ENCODE assay signal across 8 mouse cellular contexts in genomic region chr4:116876630-116876994, GRCm38 (mm10). TPM values are rescaled to one million over a fixed set of nuclear protein-coding genes. Genes with fewer than 3 reads are reported as not detected.
DNase-seq lines count a peak whose midpoint lies in the region; ATAC-seq lines count a peak whose summit lies in the region.

No protein-coding gene starts in this region.

- no peak overlapping the region for H3K27ac ChIP-seq in brown adipose tissue, adult 24 weeks (replicated peaks; ENCODE audit: low read depth, low read length)
- peak overlapping the region; percentile 87 for H3K27ac ChIP-seq in heart, embryonic 13.5 days (replicated peaks)
- H3K27ac ChIP-seq in lung, embryonic 16.5 days (ENCODE audit: low read length): no peak overlapping the region

- WGBS in heart, embryonic 13.5 days: under 1% methylated on average over 15 of the region's 15 CpGs
- WGBS in lung, embryonic 16.5 days: under 1% methylated on average over 15 of the region's 15 CpGs

- H3K4me3 ChIP-seq in brown adipose tissue, adult 24 weeks (ENCODE audit: insufficient read depth, low read depth, low read length): peak overlapping the region; percentile 90
- peak overlapping the region; percentile 90 for H3K4me3 ChIP-seq in heart, embryonic 13.5 days
- peak overlapping the region; percentile 89 for H3K4me3 ChIP-seq in lung, embryonic 16.5 days (ENCODE audit: low read length)

- H3K9ac ChIP-seq in heart, embryonic 13.5 days: peak overlapping the region; percentile 87
- peak overlapping the region; percentile 78 for H3K9ac ChIP-seq in lung, embryonic 16.5 days (ENCODE audit: low read length)

- peak; percentile 24 to 31 for DNase-seq in kidney, adult 8-10 months
- no peak for DNase-seq in kidney, adult 18-20 months
- DNase-seq in kidney, postnatal 4 days: peak; percentile 56 to 73
- peak; percentile 36 for DNase-seq in retina, postnatal 7 days (ENCODE audit: low read depth, low spot score)
- no peak for DNase-seq in natural killer cell, adult 2 months (ENCODE audit: low spot score in 2 of 2)

- no peaks in the 10 kb centered on the region for H3K9me3 ChIP-seq in heart, embryonic 13.5 days
- H3K9me3 ChIP-seq in lung, embryonic 16.5 days (ENCODE audit: control insufficient read depth, low read length): no peaks in the 10 kb centered on the region

- peaks cover 17% of the 10 kb centered on the region for H3K27me3 ChIP-seq in heart, embryonic 13.5 days (replicated peaks)
- peaks cover 20% of the 10 kb centered on the region for H3K27me3 ChIP-seq in lung, embryonic 16.5 days (ENCODE audit: control insufficient read depth, insufficient read depth, low read depth, low read length)

- no peak for ATAC-seq in heart, embryonic 13.5 days (ENCODE audit: extremely low read depth, insufficient number of reproducible peaks, low FRiP score, low TSS enrichment)
- peak; percentile 44; the same call in 1 of the 2 replicates for ATAC-seq in lung, embryonic 16.5 days (ENCODE audit: low read depth)

- peak overlapping the region; percentile 94 for H3K4me2 ChIP-seq in heart, embryonic 13.5 days
- peak overlapping the region; percentile 97 for H3K4me2 ChIP-seq in lung, embryonic 16.5 days (ENCODE audit: low read depth, low read length)

- H3K4me1 ChIP-seq in brown adipose tissue, adult 24 weeks (ENCODE audit: control insufficient read depth, insufficient read depth, insufficient read length, low read length): no peaks in the 10 kb centered on the region
- peaks cover 8% of the 10 kb centered on the region for H3K4me1 ChIP-seq in heart, embryonic 13.5 days
- 0 out of 2 replicates have a peak, but pooled peaks cover 4% of the 10 kb centered on the region for H3K4me1 ChIP-seq in lung, embryonic 16.5 days (replicated peaks; ENCODE audit: control insufficient read depth, insufficient read depth, low read length)

- no peaks in the 10 kb centered on the region for H3K36me3 ChIP-seq in heart, embryonic 13.5 days
- no peaks in the 10 kb centered on the region for H3K36me3 ChIP-seq in lung, embryonic 16.5 days (ENCODE audit: control insufficient read depth, insufficient read depth, low read length)

RNA-seq across cellular contexts. Expression of gene Zswim5, which starts 0.6 kb away (rescaled TPM):
- 0.79 and 1.2 TPM in 2 replicates for polyA plus RNA-seq in brown adipose tissue, adult 24 weeks (2012; ENCODE audit: insufficient read depth, insufficient read length, missing spikeins)
- 0.43 and 0.66 TPM in 2 replicates for polyA plus RNA-seq in heart, embryonic 13.5 days (2015; fragmentation: Nextera tagmentation; extraction: Ambion mirVana)
- 0.40 and 0.70 TPM in 2 replicates for polyA plus RNA-seq in lung, embryonic 16.5 days (2015; fragmentation: Nextera tagmentation; extraction: Ambion mirVana)

RNA-seq across cellular contexts. Expression of gene Hpdl, which starts 55.1 kb away (rescaled TPM):
- 6.5 and 10.3 TPM in 2 replicates for polyA plus RNA-seq in brown adipose tissue, adult 24 weeks (2012; ENCODE audit: insufficient read depth, insufficient read length, missing spikeins)
- 0.70 and 1.0 TPM in 2 replicates for polyA plus RNA-seq in heart, embryonic 13.5 days (2015; fragmentation: Nextera tagmentation; extraction: Ambion mirVana)
- 0.40 and 0.49 TPM in 2 replicates for polyA plus RNA-seq in lung, embryonic 16.5 days (2015; fragmentation: Nextera tagmentation; extraction: Ambion mirVana)

Comparison
In these comparisons a context has a peak if more than half of its experiments do, and no peak if none do; other contexts are left out.
1. DNase-seq: peak in kidney, adult 8-10 months (2 of 2), kidney, postnatal 4 days (2 of 2) and retina, postnatal 7 days (single experiment); none in kidney, adult 18-20 months (single experiment) and natural killer cell, adult 2 months (0 of 2).
2. Peak in every context shown above with its lines, with median percentiles within 50 percentile points of each other: H3K4me3 ChIP-seq.